Mouse (Mus musculus): ENCODE results near the gene Tprg. TPM values are rescaled to one million over a fixed set of nuclear protein-coding genes. Genes with fewer than 3 reads are reported as not detected.

The Tprg gene
- total RNA-seq, 4 experiments from 2014 or later = not detected

DNA sequence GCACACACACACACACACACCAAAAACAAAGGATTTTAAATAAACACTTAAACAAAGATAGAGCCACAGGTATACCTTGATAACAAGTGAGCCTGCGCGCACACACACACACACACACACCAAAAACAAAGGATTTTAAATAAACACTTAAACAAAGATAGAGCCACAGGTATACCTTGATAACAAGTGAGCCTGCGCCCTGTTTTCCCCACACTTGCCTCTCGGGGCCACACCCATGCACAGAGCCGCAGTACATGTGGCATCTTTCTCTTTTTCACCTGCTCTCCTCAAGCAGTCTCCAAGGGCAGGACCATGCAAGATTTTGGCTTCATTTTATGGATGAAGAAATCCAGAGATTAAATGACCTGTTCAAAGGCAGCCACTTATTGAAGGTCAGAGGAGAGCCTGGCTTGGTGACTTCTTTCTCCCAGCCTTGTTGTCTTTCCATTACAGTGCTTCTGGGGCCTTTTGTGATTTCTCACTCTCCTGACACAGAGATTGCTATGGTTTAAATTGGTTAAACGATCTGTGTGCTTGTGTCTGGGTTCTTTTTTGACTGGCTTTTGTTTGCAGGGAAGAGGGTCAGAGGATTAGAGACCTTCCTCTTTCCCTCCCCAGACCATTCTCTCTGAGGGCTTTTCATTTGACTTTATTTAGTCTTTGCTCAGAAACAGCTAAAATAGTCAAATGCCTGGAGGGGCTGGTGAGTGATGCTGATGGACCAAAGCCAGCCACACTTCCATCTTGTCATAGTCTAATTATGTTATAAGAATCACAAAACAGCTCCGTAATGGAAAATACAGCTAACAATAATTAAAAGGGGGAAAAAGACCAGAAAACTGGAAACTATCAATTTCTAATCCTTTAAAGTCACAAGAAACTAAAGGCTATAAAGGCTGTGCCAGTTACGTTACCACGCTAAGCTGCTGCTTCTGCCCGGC lies 46.9 kb downstream of the Tprg start:
- no peak for DNase-seq (ENCODE audit: low spot score in 2 of 2)

DNA sequence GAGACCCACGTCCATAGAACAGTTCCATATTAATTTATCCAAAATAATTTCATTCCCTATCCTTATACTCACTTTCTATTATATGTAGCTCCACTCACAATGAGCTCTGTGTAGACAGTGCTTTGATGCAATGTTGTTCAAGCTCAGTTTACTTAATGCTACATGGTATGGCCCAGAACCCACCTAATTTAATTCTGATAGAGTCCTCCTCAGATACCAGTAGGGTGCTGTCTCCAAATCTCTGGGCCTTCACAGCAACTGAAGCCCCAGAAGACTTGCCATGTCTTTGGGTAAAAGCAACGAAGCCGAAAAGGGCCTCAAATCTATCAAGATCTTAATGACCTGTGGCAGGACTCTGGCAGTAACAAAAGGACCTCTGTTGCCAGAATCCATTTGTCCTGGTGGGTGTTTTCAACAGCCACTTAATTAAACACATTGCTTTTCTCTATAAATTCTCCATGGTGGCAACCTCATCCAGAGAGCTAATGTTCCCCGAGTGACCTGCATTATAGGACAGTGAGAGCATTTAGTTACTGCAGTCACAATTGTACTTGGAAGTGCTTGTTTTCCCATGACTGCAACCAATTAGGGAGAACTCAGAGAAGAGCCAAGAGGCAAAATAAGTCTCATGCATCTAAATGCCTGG lies 48.6 kb downstream of the Tprg start:
- no peak for DNase-seq (ENCODE audit: low spot score in 2 of 2)

DNA sequence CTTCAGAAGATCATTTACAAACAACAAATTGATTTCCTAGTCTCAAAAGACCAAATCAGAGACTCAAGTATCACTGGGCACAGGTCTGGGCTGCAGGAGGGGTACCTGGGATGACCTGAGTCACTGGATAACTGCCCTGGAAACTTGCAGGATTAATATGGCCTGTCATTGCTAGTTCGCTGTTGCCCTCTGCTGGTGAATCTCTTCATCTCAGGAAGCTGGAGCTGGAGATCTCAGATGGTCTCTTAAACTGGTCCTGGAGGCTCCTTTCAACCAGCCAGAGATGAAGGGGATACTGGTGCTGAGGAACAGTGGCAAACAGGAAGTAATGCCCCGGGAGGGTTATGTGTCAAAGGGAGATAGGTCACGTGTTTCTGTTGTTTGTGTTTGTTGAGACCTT lies 63.0 kb downstream of the Tprg start:
- peak; percentile 38 to 78 for DNase-seq (ENCODE audit: low spot score in 2 of 2)

DNA sequence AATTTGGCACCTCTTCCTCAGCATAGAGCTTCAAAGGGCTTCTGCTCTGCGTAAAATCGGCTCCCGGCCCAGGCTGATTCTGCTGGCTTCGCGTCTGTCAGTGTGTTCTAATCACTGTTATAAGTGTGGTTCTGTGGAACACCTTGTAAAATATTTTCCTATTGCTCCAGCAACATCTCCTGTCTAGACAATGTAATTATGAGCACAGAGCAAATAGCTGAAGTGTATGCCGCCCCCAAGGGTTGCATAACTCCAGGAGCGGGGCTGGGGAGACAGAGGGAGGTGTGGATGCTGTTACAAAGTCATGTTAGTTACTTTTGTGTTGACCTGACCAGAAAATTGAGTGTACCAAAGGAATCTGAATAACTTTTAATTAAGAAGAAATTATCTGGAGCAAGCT lies 81.2 kb downstream of the Tprg start:
- no peak for DNase-seq (ENCODE audit: low spot score in 2 of 2)

DNA sequence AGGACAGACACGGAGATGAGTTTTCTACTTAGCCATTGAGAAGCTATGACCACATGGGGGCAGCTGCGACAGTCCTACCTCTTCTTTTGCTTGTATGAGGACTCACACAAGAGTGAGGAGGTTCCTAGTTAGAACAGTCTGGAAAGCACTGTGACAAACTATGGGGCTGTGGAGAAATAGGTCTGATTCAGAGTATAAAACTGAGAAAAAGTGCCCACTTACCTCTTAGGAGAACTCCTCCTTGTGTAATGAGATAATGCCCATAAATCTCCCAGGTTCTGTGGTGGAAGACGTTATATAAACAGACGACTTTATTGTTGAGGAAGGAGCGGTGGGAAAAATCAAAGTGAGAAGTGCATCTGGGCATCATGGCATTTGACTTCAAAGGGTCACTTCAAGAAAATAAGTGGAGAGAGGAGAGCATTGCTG lies 83.4 kb downstream of the Tprg start:
- no peak for DNase-seq (ENCODE audit: low spot score in 2 of 2)

DNA sequence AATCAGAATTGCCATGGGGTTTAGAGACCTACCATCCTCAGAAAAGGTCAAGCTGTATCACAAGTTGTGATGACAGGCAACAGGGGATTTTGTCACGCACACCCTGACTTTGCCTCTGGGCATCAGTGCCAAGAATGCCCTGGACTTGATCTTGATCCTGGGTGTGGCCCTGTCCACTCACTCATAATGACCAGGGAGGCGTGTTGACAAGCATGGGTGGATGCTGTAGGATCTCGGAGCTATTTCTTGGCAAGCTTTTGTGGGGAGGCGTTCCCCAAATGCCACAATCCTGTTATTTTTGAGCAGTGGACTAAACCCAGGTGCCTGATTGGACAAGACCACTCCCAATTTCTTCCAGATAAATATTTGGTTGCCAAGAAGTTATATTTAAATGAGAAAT lies 87.5 kb downstream of the Tprg start:
- DNase-seq (ENCODE audit: low spot score in 2 of 2) = no peak

DNA sequence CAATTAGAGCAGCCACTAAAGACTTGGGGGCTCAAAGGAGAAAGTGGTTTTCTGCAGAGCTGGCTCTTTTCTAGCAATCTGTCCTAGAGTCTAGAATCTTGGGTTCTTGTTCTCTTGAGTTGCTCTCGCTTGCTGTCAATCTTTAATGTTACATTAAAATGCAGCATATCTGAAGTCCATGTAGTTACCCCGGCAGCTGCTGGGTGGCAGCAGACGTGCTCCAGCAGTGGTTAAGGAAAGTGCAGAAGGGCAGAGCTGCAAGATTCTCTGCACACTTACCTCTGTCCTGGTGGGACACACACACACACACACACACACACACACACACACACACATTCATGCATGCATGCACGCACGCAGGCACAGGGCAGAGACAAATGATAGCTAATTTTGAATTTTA lies 88.2 kb downstream of the Tprg start:
- DNase-seq (ENCODE audit: low spot score in 2 of 2) = peak in 1 of 2 experiments; percentile 25

DNA sequence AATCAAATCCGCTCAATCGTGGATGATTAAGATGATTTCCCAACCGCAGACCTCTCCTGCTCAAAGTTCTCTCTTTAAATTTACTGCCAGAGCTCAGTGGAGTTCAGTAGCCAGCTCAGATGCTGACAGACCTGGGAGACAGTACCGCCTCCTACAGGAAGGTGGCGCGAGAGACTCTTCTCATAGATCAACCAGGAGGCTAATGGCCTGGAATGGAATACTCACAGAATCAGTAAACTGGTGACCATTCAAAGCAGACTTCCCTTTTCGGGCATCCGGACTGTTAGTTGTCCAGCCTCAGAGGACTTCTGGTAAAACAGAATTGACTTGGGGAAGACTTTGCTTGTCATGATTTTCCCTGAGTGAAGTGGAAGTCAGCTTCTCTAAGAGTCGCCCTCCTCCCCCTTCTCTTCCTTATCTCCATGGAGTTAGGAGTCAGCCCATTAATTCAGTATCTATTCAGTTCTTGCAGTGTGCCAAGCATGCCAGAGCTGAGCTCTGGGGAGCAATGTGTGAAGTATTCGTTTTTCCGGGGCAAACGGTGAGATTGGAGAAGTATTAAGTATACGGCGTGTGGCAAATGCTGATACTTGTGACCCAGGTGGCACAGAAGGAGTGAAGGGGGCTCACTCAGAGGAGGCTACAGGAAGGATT lies 90.2 kb downstream of the Tprg start:
- DNase-seq (ENCODE audit: low spot score in 2 of 2) = peak; percentile 65 to 84

DNA sequence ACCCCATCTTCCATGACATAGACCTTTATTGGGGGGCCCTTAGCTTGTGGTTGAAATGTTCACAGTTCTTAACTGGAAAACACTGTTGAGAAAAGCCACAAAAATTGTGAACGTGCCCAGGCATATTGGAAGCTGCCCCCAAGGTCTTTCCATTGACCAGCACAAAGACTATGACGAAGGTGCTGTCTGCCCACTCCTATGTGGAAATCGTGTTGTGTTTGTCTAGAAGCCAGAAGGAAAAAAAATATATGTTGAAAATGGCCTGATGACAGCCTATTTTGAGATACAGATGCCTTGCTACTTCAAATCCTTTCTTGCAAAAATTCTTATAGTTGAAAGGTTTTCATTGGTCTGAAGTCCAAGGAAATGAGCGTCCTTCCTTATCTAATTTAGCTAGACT lies 91.1 kb downstream of the Tprg start:
- DNase-seq (ENCODE audit: low spot score in 2 of 2) = no peak

DNA sequence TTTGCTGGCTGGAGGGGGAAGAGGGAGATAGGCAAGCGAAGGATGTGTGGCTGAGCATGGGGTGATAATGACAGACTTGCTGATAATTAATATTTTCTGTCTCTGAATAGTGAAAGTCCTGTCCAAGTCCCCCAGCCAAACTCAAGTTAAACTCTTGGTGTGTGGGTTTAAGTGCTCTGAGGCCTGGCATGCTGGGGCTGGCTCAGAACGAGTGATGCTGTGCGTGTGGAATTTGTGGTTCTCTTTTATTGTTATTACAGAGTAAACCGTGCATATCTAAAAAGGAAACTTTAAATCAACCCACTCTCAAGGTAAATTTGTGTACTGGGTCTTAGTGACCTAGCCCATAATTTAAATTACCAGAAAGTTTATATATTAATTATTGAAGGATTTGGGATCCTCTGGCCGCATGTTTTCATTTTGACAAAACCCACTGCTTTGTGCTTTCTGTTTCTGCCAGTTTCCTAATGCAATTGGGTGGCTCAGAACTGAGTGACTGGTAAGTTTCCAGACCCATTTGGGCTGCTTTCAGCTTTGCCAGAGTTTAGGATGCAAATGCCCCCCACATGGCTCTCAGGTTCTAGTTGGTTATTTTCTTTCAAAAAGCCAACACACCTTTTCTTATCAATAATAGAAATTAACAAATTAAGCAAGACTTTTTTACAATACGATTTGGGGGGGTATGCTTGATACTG lies 99.0 kb downstream of the Tprg start:
- no peak for DNase-seq (ENCODE audit: low spot score in 2 of 2)

DNA sequence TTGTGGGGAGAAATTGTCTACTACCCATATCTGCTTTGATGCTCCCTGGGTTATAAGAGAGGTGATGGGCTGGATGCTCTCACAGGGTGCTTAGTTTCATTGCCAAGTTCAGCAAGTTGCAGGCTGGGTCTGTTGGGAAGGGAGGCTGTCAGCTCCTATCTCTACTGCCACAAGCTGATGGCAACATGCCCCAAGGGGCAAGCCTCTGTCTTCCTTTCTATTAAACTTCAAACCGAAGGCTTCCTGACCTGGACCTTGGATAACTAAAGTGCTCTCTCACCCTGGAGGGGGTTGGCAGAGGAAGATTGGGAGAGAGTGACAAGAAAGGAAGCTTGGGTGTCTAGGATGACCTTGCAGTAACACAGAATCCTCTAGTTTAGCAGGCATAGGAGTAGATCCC lies 108.1 kb downstream of the Tprg start:
- DNase-seq (ENCODE audit: low spot score in 2 of 2) = no peak

DNA sequence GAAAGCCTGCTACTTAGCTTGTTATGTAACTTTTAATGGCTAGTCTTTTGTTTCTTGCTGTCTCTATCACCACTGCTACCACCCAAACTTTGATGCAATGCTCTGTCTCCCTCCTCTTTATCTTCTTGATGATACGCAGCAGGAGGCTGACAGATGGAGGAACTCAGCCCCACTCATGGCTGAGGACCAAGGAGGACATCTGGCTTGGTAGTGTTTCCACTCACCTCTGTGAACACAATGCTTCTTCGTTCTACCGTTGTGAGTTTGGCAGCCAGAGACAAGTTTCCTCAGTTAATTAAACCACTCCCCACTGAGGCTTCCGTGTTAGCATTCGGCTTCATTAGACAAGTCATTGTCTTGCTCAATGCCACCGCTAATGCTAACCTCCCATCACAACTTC lies 117.5 kb downstream of the Tprg start:
- peak; percentile 19 to 25 for DNase-seq (ENCODE audit: low spot score in 2 of 2)

DNA sequence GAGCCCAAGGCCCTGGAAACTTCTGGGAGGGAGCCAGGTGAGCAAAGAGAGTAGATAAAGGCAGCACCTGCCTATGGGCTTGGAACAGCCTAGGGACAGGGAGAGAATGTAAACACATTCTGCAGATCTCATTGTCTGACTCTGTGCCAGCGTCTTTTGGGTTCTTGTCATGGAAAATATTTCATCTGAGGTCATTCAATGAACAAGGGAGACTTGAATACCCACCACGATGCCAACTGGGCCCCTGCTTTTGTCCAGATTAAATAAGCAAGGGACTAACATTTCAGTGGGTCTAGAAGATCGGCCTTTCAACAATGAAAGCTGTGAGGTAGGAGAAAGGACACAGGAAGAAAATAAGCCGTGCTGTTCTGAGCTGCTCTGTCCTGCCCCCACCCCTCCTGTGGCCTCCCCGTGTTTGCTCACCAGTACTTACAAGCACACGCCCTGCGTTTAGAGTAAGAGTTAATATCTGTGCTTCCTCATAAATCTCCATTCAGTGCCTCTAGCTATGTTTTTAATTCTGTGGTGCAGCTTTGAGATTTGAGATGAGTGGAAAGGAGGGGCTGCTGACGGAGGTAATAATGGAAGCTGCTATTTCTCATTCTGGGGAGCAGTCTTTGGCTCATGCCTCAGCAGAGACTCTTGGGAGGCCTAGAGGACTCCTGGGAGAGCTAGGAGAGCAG lies 120.7 kb downstream of the Tprg start:
- no peak for DNase-seq (ENCODE audit: low spot score in 2 of 2)

DNA sequence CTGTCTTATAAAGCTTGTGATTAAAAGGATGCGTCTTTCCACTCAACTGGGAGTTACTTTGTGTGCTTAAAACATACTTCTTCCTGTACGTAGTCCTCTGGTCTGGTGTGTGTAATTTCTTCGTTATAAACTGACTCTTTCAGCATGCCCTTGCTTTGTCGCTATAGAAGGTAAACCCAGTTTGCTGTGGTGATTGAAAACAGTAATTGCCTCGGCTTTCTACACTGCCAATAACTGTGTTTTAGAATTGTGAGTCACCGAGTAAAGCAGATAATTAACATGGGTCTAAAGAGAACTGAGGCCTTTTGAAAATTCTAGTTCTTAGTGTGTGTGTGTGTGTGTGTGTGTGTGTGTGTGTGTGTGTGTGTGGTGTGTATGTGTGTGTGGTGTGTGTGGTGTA lies 121.4 kb downstream of the Tprg start:
- no peak for DNase-seq (ENCODE audit: low spot score in 2 of 2)

DNA sequence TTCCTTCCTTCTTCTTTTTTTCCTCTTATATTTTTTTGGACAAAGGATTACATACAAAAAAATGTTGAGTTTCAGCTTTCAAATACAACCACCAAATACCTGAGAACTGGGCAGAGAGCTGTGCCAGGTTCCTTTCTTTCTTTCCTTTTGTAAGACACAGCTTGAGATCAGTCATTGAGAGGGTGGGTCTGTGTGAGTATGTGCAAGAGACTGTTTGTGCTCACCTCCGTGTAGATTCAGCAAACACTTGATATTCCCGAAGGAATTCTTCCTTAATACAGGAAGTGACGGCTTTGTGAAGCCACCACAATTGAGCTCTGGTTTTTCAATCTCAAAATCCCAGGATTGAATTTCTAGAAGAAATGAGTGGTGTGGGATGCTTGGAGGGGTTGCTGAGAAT lies 124.7 kb downstream of the Tprg start:
- no peak for DNase-seq (ENCODE audit: low spot score in 2 of 2)

DNA sequence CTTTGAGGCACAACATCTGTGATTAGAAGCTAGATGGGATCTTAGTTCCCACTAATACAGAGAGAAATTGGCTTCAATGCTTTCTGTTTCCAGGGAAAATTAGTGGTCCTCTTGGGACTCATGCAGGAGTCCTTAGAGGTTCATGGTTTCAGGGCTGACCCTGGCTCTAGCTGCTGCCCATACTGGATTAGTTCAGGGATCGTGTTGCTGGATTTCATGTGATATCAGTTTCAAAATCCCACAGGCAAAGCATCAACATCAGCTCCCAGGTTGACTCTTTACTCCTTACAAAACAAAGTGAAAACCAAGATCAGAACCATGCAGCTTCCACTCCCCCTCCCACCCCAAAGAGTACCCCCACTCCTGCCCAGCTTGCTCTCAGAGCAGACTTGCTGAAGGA lies 127.3 kb downstream of the Tprg start:
- no peak for DNase-seq (ENCODE audit: low spot score in 2 of 2)

DNA sequence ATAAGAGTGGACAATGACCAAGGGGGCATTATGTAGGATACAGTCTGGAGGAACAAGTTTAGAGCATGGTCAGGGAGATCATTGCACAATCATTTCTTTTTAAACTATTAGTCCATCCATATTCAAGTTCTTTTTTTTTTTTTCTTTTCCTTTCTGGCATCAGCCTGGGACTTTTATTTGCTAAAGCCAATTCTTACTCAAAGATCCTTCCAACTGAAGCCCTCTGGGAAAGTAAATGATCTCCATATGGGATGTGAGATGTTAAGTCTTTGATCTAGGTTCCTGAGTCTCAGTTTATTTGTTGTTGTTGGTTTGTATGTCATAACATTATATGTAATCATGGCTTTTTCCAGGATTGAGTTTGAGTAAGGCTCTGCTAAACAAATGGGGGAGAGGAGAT lies 128.6 kb downstream of the Tprg start:
- DNase-seq (ENCODE audit: low spot score in 2 of 2) = no peak

DNA sequence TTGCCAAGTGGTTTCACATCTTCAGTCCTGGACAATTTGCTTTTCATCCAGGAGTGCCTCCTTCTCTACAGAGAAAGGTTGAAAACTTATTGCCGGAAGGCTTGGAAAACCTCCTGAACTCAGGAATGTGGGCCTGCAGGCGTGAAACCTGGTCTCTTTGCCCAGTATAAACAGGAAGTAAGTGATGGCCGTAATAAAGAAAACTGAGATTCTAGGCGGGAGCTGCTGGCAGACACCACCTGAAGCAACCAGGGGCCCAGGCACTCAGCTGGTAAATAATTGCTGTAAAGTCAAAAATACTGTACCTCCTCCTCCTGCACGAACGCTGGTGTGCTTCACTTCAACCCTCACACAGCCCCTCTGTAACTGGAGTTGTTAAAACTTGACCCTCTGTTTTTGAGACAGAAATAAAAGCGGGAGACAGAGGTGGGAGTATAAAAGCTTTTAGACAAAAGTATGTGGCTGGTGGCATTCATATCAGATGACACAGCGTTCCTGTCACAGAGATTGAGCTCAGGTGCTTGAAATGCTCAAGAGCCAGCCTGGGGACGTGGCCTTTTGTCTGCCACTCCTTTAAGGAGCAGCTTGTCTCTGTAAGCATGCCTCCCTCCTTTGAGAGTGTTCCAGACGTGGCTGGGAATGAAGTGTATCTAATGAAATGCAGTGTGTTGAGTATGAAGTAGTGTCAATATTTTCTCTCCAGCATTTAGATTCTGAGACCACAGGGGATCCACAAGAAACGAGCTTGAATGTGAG lies 131.4 kb downstream of the Tprg start:
- DNase-seq (ENCODE audit: low spot score in 2 of 2) = no peak

DNA sequence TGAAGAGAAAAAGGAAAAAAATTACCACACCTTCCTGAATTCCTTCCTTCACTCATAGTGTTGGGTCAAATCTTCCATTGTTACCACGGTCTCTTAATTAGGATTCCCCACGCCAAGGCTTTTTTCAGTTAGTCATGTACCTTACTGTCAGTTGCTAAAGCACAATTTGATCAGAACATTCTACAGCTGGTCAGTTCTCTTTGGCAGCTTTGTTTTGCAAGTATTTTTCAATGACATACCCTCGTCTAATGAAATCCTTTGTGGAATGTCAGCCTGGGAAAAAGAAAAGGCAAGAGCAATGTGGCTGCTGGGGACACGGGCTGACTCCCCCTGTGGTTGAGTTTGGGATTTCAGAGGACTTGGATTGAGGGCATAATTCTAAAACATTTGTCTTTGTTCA lies 136.4 kb downstream of the Tprg start:
- no peak for DNase-seq (ENCODE audit: low spot score in 2 of 2)

DNA sequence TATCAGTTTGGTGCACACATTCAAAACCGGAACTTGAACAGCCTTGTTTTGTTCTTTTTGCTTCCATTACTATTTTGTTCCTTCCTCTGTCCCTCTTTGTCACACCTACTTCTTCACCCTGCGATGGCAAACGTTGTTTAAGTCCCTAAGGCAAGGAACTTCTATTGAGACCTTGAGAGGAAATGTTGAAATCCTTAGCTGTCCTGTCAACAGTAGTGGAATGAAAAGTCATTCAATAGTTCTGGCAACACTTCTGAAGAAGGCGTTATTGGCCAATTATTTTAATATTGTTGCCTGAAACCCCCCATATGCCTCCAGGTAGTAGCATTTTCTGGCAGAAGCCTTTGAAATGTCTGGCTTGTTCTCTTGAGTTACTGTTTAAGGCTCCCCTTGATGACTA lies 137.4 kb downstream of the Tprg start:
- no peak for DNase-seq (ENCODE audit: low spot score in 2 of 2)

All from layer of hippocampus, adult 8-10 months (tissue).